In genomic region chr2:71211096-71211495, GRCm38 (mm10) we compare ENCODE assay signal across 8 mouse cellular contexts. TPM values are rescaled to one million over a fixed set of nuclear protein-coding genes. Genes with fewer than 3 reads are reported as not detected.
A peak's percentile ranks its signal among the peaks of the same experiment; 100 is the strongest.
DNase-seq lines count a peak whose midpoint lies in the region; ATAC-seq and TF ChIP-seq lines count a peak whose summit lies in the region.

No protein-coding gene starts in this region.

- DNase-seq in gastrocnemius, adult 2 months = no peak
- DNase-seq in gastrocnemius, postnatal 4 days (ENCODE audit: low spot score in 2 of 2) = no peak
- DNase-seq in lung, embryonic 14.5 days = no peak
- no peak for DNase-seq in lung, postnatal 14 days
- no peak for DNase-seq in hindbrain, postnatal 0 days (ENCODE audit: low spot score)
- DNase-seq in lung, postnatal 4 days = no peak
- DNase-seq in gastrocnemius, postnatal 36 days = no peak

- peak overlapping the region; percentile 95 for H3K27ac ChIP-seq in gastrocnemius, adult 2 months
- no peak overlapping the region for H3K27ac ChIP-seq in lung, embryonic 14.5 days (ENCODE audit: low read depth)
- H3K27ac ChIP-seq in hindbrain, postnatal 0 days = no peak overlapping the region

- H3K9me3 ChIP-seq in lung, embryonic 14.5 days (ENCODE audit: low read depth, low read length) = no peaks in the 10 kb centered on the region
- H3K9me3 ChIP-seq in hindbrain, postnatal 0 days (ENCODE audit: low read length) = no peaks in the 10 kb centered on the region

- no peaks in the 10 kb centered on the region for H3K4me1 ChIP-seq in lung, embryonic 14.5 days (ENCODE audit: insufficient read depth)
- no peaks in the 10 kb centered on the region for H3K4me1 ChIP-seq in hindbrain, postnatal 0 days (ENCODE audit: insufficient read depth, low read length)

- H3K9ac ChIP-seq in lung, embryonic 14.5 days = no peak overlapping the region
- H3K9ac ChIP-seq in hindbrain, postnatal 0 days (replicated peaks; ENCODE audit: low read length) = no peak overlapping the region

- H3K4me2 ChIP-seq in lung, embryonic 14.5 days = no peak overlapping the region
- no peak overlapping the region for H3K4me2 ChIP-seq in hindbrain, postnatal 0 days (ENCODE audit: low read depth, low read length)
- no peak overlapping the region for H3K4me2 ChIP-seq in myocyte (ENCODE audit: low read depth)

- TF ChIP-seq CTCF in gastrocnemius, adult 2 months (IDR thresholded peaks at IDR 0.05) = no peak
- no peak for TF ChIP-seq CTCF in lung, embryonic 14.5 days (IDR thresholded peaks at IDR 0.05; ENCODE audit: low read depth)
- TF ChIP-seq CTCF in hindbrain, postnatal 0 days (IDR thresholded peaks at IDR 0.05; ENCODE audit: low read depth) = no peak

- no peaks in the 10 kb centered on the region for H3K27me3 ChIP-seq in lung, embryonic 14.5 days (ENCODE audit: insufficient read depth, low read length)
- H3K27me3 ChIP-seq in hindbrain, postnatal 0 days (ENCODE audit: insufficient read depth, low read length) = no peaks in the 10 kb centered on the region
- H3K27me3 ChIP-seq in myocyte (ENCODE audit: control insufficient read depth, insufficient read depth, insufficient read length) = no peaks in the 10 kb centered on the region

- H3K4me3 ChIP-seq in gastrocnemius, adult 2 months = no peak overlapping the region
- H3K4me3 ChIP-seq in lung, embryonic 14.5 days (ENCODE audit: low read depth, low read length) = peak overlapping the region; percentile 94; the same call in 1 of the 2 replicates
- H3K4me3 ChIP-seq in hindbrain, postnatal 0 days (ENCODE audit: low read length) = no peak overlapping the region
- H3K4me3 ChIP-seq in myocyte = peak overlapping the region; percentile 95

- H3ac ChIP-seq in myocyte (ENCODE audit: control insufficient read depth, insufficient read length) = peak overlapping the region; percentile 23

- intact Hi-C loops in gastrocnemius, adult 2 months (cut with DNase I) = no loop called here
- intact Hi-C loops in gastrocnemius, postnatal 36 days (cut with DNase I) = no loop called here

- peaks cover 11% of the 10 kb centered on the region for H3K36me3 ChIP-seq in lung, embryonic 14.5 days (ENCODE audit: insufficient read depth)
- no peaks in the 10 kb centered on the region for H3K36me3 ChIP-seq in hindbrain, postnatal 0 days (ENCODE audit: insufficient read depth, low read length)
- H3K36me3 ChIP-seq in myocyte (ENCODE audit: control insufficient read depth, insufficient read depth) = no peaks in the 10 kb centered on the region

- ATAC-seq in lung, embryonic 14.5 days (ENCODE audit: insufficient read depth) = peak; percentile 8; the same call in 1 of the 2 replicates
- 0 out of 2 replicates have a peak, but pooled peaks have one; percentile 3 for ATAC-seq in hindbrain, postnatal 0 days

- peaks cover 42% of the 10 kb centered on the region for H3K79me2 ChIP-seq in myocyte (ENCODE audit: control insufficient read depth, insufficient read depth)

- no peak for TF ChIP-seq POLR2A in myocyte (IDR thresholded peaks at IDR 0.05; ENCODE audit: insufficient read length, low read depth)

- 92% methylated on average over 2 of the region's 2 CpGs for WGBS in lung, embryonic 14.5 days
- 91% methylated on average over 2 of the region's 2 CpGs for WGBS in hindbrain, postnatal 0 days

TF ChIP-seq in myocyte, 11 proteins besides CTCF, POLR2A, EP300 and RAD21:
- TF ChIP-seq TCF3 (IDR thresholded peaks at IDR 0.05; ENCODE audit: insufficient read length, low read depth) (no peak), CEBPB (IDR thresholded peaks at IDR 0.05; ENCODE audit: insufficient read depth, poor library complexity, severe bottlenecking) (no peak), TCF12 (IDR thresholded peaks at IDR 0.05; ENCODE audit: insufficient read depth, poor library complexity, severe bottlenecking) (no peak), E2F4 (IDR thresholded peaks at IDR 0.05; ENCODE audit: insufficient read depth) (no peak), POLR2AphosphoS2 (IDR thresholded peaks at IDR 0.05; ENCODE audit: insufficient read length, low read depth) (no peak), MYOD1 (IDR thresholded peaks at IDR 0.05; ENCODE audit: control insufficient read depth in 1 of 3, insufficient read length in 2 of 3, low read depth in 2 of 3) (no peak), MYOG (IDR thresholded peaks at IDR 0.05; ENCODE audit: control insufficient read depth in 1 of 3, insufficient read depth in 1 of 3, insufficient read length in 2 of 3, low read depth in 2 of 3) (no peak), REST (IDR thresholded peaks at IDR 0.05; ENCODE audit: insufficient read depth, insufficient read length) (no peak), MAX (IDR thresholded peaks at IDR 0.05; ENCODE audit: low read depth) (no peak)

RNA-seq across cellular contexts. Expression of gene Dync1i2, which starts 0.4 kb away (rescaled TPM):
- 10 to 100 TPM; 40.1 to 49.3 TPM for total RNA-seq in gastrocnemius, adult 2 months (2021)
- total RNA-seq in gastrocnemius, postnatal 4 days (2021) = 10 to 100 TPM; 75.4 to 75.5 TPM
- 110 and 112 TPM in 2 replicates for polyA plus RNA-seq in lung, embryonic 14.5 days (2014; fragmentation: Nextera tagmentation; extraction: Ambion mirVana)
- total RNA-seq in hindbrain, postnatal 0 days (2014; rRNA removed) = 108 and 126 TPM in 2 replicates
- polyA plus RNA-seq in hindbrain, postnatal 0 days (2015; fragmentation: Nextera tagmentation; extraction: Ambion mirVana) = 164 and 170 TPM in 2 replicates
- 67.3 TPM for polyA plus RNA-seq in myocyte (2012; fragmentation: generic; extraction: Trizol)
- total RNA-seq in gastrocnemius, postnatal 36 days (2021) = 10 to 100 TPM; 39.0 to 39.6 TPM

Comparison
In these comparisons a context has a peak if more than half of its experiments do, and no peak if none do; other contexts are left out.
1. H3K4me3 ChIP-seq: peak in lung, embryonic 14.5 days (single experiment) and myocyte (single experiment); none in gastrocnemius, adult 2 months (single experiment) and hindbrain, postnatal 0 days (single experiment).